Mouse (Mus musculus) cerebellum, postnatal 36 days (tissue): ENCODE results near the gene Eef2kmt.

ENCODE experiments used
- DNase-seq, 2 experiments: peaks; one replicate each; pipeline ENCODE4 v3.0.0; 2021 to 2022; ENCODE audit warnings: mixed read lengths in 2 of 2

Gene Eef2kmt

DNA sequence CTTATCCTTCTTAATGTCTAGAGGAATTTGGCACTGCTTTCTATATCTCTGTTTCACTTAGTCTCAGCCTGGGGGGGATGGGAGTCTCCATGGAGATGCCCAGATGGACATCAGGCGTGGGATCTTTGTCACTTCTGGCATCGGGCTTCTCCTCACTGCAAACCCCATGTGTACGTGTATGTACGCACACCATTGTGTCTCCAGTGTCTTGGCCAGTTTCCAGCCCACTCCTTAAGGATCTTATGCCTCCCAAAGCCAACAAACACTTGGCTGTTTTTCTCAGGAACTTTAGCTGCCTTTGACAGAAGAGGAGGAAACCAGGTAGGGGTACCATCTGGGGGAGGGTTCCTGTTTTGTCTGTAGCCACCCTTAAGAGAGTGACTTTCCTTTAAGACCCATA lies 34.4 kb downstream of the Eef2kmt start:
- DNase-seq, result no peak

DNA sequence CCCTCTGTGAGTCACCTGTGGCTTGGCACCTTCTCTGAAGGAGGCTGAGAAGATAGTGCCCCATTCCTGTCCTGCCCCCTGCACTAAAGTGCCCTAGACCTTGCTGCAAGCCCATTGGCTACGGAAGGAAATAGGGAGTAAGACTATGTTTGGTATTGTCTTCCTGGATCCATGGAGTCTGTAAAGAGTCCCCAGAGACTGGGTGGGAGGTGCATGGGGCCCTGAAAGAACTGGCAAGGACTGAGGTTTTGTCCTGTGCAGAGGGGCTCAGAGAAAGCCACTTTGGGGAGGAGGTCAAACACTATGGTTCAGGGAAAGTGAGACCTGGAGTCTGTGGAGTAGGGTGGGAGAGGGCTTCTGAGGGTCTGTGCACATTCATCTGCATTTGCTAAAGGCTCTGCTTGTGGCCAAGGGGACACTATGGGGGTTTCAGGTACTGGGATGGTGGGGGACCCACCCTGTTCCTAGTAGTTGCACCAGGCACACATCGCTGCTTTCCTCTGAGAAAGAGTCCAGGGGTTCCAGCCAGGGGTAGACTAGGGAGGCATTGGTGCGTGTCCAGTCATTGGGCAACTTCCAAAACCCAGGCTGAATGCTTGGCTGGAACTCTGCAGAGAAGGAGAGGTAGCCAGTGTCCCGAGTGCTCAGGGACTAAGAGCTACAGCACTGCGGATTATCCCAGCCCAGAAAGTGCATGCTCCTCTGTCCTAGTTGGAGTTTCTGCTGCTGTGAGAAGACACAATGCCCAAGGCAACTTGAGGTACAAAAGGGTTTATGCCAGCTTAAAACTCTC lies 38.2 kb downstream of the Eef2kmt start:
- DNase-seq, result no peak

DNA sequence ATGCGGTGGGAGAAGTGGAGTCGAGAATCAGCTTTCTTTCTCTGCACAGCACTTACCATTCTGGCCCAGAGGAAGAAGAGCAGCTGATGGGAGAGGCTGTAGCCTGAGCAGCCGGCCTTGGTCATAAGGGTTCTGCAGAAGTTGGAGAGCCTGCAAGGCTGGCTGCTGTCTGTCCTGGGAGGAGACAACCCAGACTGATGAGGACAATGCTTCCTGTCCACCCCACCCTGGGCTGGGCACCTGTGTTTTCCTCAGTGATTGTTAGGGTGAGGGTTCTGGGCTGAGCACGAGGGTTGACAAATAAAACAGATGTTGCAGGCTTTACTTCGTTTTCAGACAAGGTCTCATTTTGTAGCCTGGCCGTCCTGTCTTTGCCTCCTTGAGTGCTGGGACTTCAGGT lies 39.1 kb downstream of the Eef2kmt start:
- DNase-seq, result no peak

DNA sequence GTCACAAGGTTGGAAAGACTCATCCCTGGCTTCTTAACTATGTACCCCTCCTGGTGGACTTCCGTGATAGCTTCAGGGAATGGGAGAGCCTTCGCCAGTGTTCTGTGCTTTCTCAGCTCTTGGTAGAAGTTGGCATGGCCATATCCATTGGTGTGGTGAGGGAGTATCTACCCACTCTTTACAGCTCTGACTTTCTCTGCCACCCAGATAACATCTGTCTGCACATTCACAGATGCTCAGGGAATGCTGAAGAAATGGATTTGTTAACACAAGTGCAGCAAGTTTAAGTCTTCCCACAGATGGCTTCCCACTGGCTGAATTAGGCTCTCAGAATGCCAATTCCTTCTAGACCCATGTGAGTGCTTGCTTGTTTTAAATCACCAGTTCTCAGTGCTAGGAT lies 41.7 kb downstream of the Eef2kmt start:
- no peak for DNase-seq

DNA sequence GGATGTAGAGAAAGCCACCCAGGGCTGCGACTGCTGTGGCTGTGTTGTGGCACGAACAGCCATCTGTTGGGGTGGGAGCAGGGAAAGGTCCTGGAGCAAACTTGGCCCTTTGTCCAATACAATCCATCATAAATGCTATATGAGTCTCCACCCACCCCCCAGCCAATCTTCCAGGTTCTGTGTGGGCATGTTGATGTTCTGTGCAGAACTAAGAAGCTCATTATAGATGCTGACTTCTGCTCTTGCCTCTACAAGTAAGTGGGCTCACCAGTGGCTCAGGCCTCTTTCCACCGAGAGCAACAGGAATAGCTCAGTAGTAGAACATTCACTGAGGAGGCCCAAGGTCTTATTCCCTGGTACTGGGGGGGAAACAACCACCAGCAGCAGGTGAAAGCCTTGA lies 43.6 kb downstream of the Eef2kmt start:
- DNase-seq, result no peak

DNA sequence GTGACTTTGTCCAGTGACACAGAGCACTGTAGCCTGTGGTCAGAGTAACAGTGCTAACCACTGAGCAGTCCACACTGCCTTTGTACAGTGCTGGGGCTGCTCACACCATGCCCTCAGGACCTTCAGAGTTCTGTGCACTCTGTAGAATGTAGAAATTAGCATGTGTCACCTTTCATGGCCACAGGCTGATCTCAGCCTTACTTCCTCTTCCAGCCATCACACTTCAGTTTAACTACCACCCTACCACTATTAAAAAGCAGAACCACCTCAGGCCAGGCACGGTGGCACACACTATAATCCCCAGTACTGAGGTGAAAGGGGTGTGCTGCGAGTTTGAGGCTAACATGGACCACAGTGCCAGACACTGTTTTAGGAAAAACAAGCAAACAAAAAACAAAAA lies 45.4 kb downstream of the Eef2kmt start:
- DNase-seq, result no peak

DNA sequence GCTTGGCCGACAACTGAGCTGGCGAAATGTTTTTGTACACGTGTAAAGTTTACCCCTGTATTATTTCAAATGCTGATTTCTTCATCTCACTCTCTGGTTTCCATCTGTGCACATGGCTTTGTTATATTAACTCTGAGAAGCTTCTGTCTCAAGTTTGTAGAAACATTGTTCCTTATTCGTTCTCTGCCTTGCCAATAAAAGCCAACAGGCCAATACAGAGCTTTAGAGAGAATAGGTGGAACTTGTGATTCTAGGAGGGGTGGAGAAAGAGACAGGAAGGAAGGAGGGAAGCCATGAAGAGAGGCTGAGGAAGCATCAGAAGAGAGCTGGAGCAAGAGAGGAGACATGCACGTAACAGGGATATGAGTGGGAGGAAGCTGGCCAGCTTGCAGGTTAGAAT lies 49.7 kb downstream of the Eef2kmt start:
- no peak for DNase-seq

DNA sequence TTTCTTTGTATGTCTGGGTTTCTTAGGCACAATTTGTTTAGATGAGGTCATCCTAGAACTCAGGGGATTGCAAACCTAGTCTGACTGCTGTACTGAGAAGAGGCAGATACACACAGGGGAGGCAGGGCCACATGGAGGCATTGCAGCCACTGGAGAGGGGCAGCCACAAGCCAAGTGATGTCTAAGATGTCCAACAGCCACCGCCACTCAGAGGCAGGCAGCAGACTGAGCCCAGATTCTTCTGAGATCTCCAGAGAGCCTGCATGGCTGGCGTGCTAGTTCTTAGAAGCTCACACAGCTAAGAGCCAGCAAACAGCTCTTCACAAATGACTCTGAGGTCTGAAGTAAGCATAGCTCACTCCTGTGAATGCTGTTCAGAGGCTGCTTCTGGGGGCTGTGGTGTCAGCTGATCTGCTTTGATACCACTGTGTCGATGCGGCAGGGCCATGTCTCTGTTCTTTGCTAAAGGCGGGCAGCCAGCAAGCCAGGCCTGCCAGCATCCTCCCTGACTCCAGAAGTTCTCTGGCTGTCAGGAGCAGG lies 50.3 kb downstream of the Eef2kmt start:
- DNase-seq, result no peak

DNA sequence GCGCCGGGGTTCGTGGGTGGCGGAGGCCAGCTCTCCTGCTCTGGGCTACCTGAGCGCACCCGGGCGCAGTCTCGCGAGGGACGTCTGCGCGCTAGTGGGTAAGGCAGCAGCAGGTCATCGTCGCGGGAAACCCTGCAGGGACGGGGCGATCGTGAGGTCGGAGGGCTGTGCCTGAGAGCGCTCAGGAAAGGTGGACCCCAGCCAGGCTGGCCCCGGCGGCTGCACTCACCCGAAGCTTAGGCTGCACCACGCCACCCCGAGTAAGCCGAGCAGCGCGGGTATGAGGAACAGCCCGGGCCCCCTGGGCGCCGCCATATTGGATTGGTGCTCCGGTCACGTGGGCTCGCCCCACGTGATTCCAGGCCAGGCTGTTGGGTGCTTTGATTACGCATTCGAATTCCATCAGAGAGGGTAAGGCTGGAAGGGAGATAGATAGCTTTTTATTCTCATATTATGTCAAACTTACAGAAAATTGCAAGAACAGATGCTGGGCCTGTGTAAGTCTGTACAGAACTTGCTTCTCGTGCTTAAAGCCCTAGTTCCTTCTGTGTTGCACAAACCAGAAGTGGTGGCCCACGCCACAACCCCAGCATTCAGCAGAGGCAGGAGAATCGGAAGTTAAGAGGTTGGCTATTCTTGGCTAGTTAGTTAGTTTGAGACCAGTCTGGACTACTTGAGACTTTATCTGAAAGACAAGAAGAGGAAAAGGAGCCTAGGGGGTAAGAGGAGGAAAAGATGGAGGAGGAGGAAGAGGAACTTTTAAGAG lies 51.9 kb downstream of the Eef2kmt start, which contains the start of gene Nagpa:
Nagpa (minus strand) TSS at position 345 of the 766 bp plus-strand sequence.
- peak; percentile 77 to 81 for DNase-seq

DNA sequence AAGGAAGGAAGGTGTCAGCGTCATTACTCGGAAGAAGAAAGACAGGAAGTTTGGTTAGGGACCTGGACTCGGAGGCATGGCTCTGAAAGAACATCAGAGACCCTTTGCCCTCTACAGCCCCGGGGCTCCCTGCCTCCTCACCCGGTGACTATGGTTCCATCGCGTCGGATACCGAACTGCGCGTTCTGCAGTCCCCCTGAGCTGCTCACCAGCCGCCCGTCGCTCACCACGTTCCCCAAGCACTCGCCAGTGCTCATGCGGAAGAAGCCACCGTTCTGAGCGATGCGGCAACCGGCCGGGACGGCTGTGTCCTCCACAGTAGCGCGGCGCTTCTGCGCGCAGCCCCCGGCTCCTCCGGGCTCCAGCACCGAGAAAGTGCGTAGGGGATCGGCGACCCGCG lies 52.6 kb downstream of the Eef2kmt start:
- DNase-seq, result no peak

DNA sequence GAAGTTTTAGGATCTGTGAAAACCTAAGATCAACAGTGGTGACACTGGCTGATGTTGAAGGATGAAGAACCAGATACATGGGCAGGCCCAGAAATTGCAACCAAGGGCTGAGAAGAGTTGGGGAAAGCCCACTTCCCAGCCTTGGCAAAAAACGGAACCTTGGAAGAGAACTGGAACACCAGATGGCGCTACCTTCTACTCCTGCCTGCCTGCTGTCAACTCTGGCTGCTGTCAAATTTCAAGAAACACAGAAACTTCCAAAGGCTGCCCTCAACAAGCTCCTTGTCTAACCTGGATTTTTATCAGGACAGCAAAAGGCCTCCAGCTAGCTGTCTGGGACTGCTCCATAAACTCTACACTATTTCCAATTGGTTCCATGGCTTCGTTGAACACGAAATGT lies 53.1 kb downstream of the Eef2kmt start:
- peak; percentile 39 to 46 for DNase-seq

DNA sequence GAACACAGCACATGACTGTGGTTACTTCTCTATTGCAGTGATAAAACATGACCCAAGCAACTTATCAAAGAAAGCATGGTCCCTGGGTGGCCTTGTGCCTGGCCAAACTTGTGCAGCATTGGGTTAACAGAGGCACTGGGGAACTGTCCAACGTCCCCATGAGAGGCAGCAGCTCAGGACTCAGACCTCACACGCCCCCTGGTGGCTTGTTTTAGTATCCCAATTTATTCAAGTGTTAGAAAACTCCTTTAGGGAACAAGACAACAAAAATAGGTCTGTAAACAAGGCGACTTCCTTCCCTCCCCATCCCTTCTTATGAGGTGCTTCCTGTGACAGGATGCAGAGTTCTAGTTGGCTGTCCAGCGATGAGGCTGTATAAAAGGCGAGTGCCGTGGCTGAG lies 60.7 kb downstream of the Eef2kmt start:
- peak; percentile 53 to 62 for DNase-seq
